Mouse (Mus musculus): ENCODE results near the gene Milr1.

- TF ChIP-seq CTCF (conservative IDR thresholded peaks at IDR 0.05; ENCODE audit: insufficient read depth, insufficient read length, low read depth, low read length) (no peak), POLR2A (IDR thresholded peaks at IDR 0.05; ENCODE audit: low read depth, low read length) (no peak)
Measured at GRCm38 (mm10) chr11:106778132-106778531, 27.1 kb downstream of the Milr1 start.

Measured in kidney, adult 2 months (tissue).